Mouse (Mus musculus) embryonic fibroblast, embryonic 13.5 days (primary cell): ENCODE results near the gene Spata13.

Experiments used
- CTCF ChIP-seq: IDR thresholded peaks from 2 replicates; pipeline ENCODE4 v1.5.1; 2011; ENCODE audit warnings: mild to moderate bottlenecking, control low read depth, low read length, moderate library complexity, borderline replicate concordance; ENCODE audit not compliant: insufficient read depth
- POLR2A ChIP-seq: IDR thresholded peaks from 2 replicates; pipeline ENCODE4 v1.6.1; 2011; ENCODE audit warnings: low read depth, mild to moderate bottlenecking, control low read depth, low read length, moderate library complexity

DNA sequence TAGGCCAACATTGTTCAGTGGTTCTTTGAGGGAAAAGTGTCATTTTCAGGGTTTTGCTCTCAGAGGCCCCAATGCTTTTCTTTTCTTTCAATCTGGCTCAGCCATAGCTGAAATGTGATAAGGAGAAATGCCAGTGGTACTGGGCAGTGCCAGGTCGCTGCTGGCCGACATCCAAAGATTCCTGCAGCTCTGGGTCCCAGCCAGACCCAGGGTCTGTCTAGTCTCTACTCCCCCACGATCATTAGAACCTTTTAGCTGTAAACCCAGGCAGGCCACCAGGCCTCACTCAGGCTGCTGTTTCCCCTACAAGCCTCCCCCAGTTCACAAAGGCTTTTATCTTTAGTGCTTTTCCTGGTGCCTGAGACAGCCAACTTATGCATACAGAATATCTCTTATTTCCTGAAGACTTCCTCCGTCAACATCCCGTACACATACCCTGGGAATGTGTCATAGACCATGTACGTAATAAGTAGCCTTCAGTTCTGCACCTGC is 107.7 kb downstream of the Spata13 start:
- TF ChIP-seq POLR2A, result no peak
- no peak for TF ChIP-seq CTCF
